Mouse (Mus musculus): ENCODE measurements at regions not wholly inside any gene's neighbourhood (a gene's known extent, or its start where the extent isn't known, plus 50 kb on each side); places are given as distances from the start of the nearest gene placed in this dataset.

GRCm38 (mm10) chr14:54128334-54128733, 125.6 kb downstream of the Dad1 start:
- no peak for TF ChIP-seq CTCF (IDR thresholded peaks at IDR 0.05; ENCODE audit: low read depth, low read length)
- TF ChIP-seq EP300 (IDR thresholded peaks at IDR 0.05; ENCODE audit: insufficient read depth, low read depth, low read length): no peak
- no peak for TF ChIP-seq POLR2A (IDR thresholded peaks at IDR 0.05; ENCODE audit: insufficient read depth, low read length)
